Mouse (Mus musculus): ENCODE measurements around the gene Pla2g2d.

Gene Pla2g2d

DNA sequence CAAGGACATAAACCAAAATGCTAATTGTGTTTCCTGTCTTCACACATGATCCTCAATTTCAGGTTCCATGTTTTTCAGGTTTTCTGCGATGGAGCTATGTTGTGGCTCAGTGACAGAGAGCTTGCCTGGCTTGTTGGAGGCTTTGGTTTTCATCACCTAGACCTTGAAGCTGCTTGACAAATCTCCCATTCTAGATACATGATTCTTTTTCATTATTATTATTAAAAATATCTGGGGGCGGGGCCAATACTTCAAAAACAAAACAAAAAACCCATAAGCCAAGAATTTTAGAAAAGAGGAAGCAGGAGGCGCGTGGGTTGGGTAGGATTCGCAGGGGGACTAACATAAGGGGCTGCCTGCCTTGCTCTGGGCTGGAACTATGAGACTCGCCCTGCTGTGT lies at the start of gene Pla2g2d:
Gene Pla2g2d, plus strand, starts transcription at position 301 of the 400 bp plus-strand sequence.
- in situ Hi-C loops (cut with MboI, MseI), result no loop called here

DNA sequence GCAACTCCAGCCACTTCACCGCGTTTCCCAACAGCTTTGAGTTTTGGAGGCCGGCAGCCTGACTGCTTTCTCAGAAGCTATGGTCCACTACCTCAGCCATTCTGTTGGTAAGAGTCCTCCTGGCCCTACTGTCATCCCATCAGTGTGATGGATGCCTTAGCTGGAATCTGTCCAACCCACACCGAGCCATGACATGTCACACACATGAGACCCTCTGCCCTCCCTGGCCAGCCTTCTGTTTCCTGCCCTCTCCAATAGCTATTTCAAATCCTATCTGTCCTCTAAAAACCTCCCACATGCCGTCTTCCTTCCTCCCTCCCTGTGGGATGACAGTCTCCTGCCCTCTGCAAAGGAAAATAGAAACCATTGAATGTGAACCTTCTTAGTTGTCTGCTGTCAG lies 49.8 kb upstream of the Pla2g2d start:
- in situ Hi-C loops (cut with MboI, MseI), result no loop called here

DNA sequence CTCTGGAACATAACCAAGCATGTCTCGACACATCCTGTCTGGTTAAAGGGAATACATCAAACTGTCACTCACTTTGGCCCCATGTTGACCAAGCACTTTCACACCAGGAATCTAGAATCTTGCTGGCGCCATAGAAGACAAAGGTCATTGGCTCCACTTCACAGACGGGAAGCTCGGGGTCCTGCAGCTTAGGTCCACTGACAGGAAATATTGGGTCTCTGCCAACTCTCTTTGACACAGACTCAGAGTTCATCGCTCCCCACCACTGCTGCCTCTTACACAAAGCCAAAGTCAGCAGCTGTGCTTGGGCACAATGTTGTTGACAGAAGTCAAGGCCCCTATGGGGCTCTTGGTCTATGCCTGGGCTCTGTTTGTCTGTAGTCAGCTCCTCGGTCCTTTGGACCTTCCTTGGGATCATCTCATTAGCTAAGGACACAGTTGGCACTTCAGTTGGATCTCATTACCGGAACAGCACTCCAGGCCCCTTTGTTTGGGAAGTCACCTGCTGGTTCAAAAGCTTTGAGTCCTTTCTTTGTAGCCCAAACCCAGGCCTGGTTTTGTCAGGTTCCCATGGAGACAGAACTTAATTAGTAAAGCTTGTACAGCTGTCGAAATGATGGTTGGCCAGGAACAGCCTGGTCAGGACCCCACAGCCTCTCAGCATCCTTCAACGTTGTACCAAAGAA lies 46.4 kb upstream of the Pla2g2d start:
- in situ Hi-C loops (cut with MboI, MseI), result no loop called here

DNA sequence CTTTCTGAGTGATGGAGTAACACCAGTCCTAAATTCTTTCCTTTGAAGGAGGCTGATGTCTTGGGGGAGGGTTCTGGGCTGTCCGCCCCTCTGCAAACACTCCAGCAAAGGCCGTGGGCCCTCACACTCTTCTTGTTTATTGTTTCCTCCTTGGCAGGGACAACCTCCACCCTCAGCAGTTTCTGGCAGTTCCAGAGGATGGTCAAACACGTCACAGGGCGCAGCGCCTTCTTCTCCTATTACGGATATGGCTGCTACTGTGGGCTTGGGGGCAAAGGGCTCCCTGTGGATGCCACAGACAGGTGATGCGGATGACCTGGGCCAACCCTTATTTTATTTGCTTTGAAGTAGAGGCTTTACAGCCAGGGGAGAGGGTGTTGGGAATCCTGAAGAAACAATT lies 41.4 kb upstream of the Pla2g2d start:
- in situ Hi-C loops (cut with MboI, MseI), result no loop called here

DNA sequence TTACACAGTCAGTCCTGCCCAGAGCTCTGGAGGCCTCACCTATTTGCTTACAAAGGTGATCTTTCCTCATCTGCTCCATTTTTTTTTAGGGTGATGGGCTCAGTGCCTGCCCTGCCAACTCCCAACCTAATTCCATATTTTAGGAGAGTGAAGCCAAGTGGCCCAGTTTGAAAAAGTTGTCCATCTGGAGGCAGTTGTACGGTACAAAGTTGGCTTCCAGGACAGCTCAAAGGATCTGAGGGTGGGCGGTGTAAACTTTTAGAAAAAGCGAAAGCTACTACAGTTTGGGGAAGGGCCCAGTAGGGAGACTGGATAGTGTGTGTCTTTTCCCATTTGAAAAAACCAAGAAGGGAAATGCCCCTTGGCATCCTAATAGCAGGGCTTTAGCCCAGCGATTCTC lies 40.7 kb upstream of the Pla2g2d start:
- in situ Hi-C loops (cut with MboI, MseI), result no loop called here

DNA sequence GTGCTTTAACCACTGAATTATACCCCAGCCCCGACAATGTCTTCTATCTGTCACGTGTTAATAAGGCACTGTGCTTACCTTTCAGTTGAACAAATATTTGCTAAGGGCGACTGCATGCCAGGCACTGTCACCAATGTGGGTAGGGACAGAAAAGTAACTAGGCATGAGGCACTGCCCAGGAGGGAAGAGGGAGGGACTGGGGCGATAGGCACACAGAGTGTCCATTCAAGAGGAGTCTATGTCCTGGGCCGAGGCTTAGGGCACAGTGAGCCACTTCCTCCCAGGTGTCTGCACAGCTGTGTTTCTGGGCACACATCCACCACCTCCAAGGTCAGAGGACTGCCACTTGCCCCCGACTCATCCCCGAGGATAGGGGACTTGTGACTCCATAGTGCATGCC lies 38.5 kb upstream of the Pla2g2d start, which contains the start of gene Ubxn10:
Gene Ubxn10, minus strand, starts transcription at position 137 of the 400 bp plus-strand sequence.
- in situ Hi-C loops (cut with MboI, MseI), result no loop called here

DNA sequence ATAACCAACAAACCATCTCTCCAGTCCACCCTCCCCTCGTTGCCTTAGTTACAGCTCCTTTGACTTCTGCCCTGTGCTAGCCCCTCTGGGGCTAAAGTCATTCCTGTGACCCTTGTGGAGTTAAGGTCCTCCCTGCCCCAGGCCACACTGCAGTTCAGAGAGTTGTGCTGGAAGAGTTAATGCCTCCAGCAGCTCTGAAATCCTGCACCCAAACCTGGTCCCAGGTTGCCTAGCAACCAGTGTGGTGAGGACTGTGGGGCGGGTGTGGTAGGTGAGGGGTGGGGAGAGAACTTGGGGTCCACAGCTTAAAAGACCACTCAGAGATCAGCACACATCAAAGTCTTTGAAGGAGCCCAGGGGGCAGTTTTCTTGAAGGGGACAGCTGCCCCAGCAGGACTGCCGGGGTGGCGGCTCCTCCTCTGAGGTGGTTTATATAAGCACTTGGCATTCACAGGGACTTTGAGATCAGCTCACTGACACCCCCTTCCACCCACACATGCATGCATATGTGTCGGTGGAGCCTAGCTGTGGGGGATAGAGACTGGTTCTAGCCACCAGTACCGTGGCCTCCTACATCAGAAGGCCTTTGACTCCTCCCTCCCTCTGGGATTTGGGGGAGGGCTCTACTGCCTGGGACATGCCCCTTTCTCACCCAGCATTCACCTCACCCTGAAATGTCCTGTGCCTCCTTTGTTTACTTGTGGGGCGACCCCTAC lies 36.2 kb upstream of the Pla2g2d start:
- in situ Hi-C loops (cut with MboI, MseI), result no loop called here

DNA sequence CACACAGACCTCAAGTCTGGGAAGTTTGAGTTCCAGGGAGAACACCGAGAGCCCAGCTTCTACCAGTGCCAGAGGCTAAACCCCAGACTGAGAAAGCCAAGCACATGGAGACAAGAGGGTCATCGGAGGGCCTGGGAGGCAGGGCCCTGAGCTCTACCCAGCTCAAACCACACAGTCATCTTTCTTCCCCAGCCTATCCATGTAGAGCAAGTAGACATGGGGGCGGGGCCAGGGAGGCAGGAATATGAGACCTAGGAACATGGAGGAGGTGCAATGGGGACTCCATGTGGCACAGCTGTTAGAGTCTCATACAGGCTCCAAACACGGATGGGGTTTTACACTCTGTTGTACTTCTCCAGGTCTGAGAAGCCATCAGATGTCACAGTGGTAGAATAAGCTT lies 29.7 kb upstream of the Pla2g2d start:
- in situ Hi-C loops (cut with MboI, MseI), result loop anchor here (5.0 kb wide), 1 partner anchor 106 kb away; no protein-coding TSS in a partner anchor

DNA sequence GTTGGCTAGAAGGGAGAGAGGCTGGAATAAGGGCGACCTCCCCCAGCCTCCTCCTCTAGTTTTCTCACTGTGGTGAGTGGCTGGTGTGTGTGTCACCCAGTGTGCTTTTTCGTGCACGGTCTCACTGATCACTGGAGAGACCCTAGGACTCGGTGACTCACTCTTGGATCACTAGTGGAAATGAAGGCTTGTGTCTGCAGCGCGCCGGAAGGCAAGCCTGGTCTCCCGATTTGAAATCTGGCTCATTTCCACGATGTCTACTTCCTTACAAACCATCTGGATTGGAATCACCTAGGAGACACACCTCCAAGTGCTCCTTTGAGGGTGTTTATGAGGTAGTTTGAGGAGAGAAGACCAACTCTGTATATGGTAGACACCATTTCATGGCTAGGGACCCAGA lies 28.7 kb upstream of the Pla2g2d start:
- in situ Hi-C loops (cut with MboI, MseI), result loop anchor here (5.0 kb wide), 1 partner anchor 105 kb away; no protein-coding TSS in a partner anchor

DNA sequence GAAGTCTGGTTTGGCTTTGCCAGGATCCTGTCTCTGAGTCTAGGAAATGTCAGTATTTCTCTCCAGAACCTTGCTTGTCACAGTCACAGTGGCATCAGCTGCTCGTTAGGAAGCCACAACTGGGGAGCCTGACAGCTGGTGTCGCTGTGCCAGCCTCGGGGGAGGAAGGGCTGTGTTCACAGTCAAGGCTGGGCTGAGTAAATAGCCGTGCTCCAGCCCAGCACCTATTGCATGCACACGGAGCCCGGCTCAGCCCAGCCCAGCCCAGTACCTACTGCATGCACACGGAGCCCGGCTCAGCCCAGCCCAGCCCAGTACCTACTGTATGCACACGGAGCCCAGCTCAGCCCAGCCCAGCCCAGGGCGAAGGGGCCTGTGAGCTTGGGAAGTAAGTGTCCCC lies 27.7 kb upstream of the Pla2g2d start:
- in situ Hi-C loops (cut with MboI, MseI), result loop anchor here (5.0 kb wide), 1 partner anchor 104 kb away; no protein-coding TSS in a partner anchor

DNA sequence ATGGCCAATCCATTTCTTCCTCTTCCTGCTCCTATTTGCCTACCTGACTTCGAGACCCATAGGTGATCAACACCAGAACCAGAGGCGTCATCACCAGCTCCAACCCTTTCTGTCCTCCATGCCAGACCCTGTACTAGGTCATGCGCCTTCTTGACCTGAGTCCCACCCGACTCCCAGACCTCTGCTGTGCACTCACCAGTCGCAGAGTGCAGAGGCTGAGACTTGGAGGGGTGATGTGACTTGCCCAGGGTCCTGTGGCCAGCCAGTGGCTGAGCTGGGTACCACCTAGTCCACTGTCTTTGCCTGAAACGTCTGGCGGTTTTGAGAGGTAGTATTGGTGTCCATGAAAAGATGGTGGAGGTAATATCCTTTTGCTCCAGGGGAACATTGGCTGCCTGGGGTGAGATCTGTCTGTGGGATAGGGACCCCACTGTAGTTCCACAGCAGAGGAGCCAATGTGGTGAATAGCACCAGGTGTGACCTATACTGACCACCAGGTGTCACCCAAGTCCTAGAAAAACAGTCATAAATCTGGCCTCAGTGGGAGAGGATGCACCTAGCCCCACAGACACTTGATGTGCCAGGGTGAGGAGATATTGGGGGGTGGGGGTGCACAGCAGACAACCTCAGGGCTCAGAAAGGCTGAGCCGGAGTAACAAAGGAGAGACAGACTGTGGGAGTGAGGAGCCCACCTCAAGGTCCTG lies 27.0 kb upstream of the Pla2g2d start:
- in situ Hi-C loops (cut with MboI, MseI), result loop anchor here (5.0 kb wide), 1 partner anchor 104 kb away; no protein-coding TSS in a partner anchor

DNA sequence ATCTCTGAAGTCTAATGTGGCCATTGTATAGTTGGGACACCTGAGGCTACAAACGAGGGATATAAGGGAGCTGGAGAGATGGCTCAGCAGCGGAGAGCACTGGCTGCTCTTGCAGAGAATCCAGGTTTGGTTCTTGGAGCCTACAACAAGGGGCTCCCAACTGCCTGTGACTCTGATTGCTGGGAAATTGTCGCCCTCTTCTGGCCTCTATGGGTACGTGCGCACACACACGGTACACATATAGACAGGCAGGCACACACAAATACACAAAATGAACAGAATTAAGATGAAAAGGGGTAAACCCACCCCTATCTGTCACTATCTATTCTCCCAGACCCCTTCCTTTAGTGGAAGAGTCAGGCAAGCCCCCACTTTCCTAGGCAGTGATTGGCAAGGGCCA lies 22.9 kb upstream of the Pla2g2d start:
- in situ Hi-C loops (cut with MboI, MseI), result no loop called here

DNA sequence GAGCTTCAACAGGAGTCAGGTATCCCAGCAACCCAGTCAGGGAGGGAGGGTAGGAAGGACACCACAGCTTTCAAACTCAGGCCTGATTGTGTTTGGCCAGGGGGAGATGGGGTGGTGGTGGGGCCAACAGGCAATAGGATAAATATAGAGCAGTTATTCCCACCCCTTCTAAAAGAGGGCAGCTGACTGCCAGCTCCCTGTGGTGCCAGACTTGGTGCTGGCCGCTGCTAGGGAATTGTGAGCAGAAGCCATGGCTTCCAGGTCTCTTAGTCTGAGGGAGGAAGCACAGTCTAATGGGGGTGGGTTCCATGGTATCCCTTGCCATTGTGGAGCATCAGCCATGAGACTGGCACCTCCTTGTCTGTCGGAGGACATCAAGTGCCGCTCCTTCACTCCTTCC lies 21.9 kb upstream of the Pla2g2d start:
- in situ Hi-C loops (cut with MboI, MseI), result no loop called here

DNA sequence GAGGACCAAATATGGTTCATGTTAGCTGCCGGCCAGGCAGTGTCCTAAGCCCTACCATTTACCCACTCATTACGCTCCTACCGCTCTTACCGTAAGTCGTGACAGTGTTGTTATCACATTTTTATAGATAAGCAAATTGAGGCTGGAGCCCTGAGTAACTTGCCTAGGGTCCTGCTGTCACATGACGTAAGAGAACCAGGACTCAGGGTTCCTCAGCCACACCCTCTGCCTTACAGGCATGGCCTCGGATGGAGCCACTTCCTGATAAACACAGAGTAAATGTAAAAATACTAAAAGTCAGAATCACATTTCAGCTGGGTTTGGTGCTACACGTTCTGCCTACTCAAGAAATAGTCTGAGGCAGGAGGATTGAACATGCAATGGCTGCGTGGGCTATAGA lies 21.1 kb upstream of the Pla2g2d start:
- in situ Hi-C loops (cut with MboI, MseI), result no loop called here

DNA sequence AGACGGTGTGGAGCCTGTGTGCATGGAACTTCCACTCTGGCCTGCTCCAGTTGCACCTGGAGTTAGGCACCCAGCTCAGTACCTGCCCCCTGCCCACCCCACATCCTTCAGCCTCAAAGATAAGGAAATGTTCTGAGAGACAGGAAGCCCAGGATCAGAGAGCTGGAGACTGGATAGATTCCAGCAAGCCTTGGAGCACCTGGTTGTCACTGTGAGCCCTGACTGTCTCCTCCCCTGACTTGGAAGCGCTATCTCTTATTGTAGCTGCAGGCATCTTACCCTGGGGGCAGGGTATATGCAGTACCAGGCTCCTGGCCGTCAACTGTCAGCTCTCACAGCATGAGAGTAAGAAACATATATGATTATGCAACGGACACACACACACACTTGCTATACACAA lies 20.1 kb upstream of the Pla2g2d start:
- in situ Hi-C loops (cut with MboI, MseI), result no loop called here

DNA sequence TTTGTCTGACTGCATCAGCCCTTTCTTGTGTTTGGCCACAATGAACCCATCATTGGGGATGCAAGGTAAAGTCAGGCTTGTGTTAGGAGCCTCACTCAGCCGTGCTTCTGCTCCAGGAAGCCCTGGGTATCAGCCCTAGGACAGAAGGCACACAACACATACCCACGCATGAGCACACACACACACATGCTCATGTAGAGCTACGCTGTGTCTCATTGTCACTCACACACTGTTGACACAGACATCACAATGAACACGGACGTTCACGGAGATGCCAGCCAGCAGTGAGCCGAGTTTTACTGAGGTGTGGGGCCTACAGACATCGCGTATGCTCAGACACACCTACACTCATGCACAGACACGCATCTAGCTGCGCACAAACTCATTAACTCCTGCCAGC lies 19.6 kb upstream of the Pla2g2d start:
- in situ Hi-C loops (cut with MboI, MseI), result no loop called here

DNA sequence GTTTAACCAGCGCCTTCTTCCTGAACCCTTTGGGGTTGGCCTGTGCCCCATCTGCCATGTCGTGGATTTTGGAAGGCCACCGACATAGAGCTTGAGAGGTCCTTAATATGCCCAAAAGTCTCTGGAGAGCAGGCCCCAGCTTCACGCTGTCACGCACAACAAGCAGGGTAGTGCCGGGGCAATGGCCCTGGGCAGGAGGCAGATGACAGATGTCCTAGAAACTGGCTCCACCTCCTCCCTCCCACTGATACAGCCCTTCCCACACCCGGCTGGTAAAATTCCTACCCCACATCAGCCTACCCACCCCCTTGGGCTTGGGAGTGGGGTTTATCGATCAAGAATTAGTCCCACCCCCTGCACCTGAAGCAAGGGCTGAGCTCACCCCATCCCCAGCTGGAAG lies 18.1 kb upstream of the Pla2g2d start, which contains the start of gene Pla2g2f:
Gene Pla2g2f, minus strand, starts transcription at position 211 of the 400 bp plus-strand sequence.
- in situ Hi-C loops (cut with MboI, MseI), result no loop called here

DNA sequence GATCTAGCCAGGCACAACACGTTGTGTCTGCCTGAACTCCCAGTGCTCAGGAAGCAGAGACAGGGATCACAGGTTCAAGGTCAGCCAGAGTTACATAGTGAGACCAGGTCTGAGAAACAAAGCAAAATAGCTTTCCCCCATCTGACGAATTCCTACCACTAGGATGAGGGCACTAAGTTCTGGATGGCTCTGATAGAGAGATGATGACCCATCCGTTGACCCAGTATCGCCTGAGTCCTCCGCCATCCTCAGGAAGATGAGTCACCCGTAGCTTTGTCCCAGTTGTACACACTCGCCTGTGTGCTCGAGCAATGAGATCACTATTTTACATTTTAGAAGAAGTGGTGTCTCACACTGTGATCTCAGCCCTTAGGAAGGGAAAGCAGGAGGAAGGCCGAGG lies 13.3 kb upstream of the Pla2g2d start:
- in situ Hi-C loops (cut with MboI, MseI), result no loop called here

DNA sequence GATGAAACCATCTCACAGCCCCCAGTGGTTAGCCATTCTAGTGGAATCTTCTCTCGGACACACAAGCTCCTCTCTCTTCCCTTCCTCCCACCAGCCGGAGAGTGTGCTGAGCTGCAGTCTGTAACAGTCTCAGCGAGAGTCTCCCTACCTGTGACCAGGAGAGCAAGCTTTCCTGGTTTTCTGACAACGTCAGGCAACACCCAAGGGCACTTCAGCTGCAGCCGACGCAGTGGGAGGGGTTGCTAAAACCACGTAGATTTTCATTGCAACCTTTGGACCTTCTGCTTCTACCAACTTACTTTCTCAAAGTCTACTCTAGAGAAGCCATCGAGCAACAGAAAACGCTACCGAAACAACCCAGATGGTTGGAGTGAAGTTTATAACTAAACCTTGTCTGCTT lies 3.6 kb upstream of the Pla2g2d start:
- in situ Hi-C loops (cut with MboI, MseI), result no loop called here

DNA sequence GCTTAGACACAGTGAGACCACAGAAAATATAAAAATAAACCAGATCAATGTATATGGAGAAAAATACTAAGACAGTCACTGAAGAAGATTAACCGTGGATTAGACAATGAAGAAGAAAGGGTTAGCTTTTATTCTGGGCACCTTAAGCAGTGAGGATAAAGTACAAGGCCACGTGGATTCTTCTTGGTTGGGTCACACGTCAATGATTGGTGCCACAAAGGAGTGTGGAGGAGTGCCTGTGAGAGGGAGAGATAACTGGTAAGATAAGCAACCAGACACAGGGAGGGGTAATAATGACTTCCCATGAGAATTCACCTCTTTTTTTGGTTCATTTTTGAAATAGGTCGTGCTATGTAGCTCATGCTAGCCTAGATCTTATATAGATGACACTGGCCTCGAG lies 3.1 kb upstream of the Pla2g2d start:
- in situ Hi-C loops (cut with MboI, MseI), result no loop called here

DNA sequence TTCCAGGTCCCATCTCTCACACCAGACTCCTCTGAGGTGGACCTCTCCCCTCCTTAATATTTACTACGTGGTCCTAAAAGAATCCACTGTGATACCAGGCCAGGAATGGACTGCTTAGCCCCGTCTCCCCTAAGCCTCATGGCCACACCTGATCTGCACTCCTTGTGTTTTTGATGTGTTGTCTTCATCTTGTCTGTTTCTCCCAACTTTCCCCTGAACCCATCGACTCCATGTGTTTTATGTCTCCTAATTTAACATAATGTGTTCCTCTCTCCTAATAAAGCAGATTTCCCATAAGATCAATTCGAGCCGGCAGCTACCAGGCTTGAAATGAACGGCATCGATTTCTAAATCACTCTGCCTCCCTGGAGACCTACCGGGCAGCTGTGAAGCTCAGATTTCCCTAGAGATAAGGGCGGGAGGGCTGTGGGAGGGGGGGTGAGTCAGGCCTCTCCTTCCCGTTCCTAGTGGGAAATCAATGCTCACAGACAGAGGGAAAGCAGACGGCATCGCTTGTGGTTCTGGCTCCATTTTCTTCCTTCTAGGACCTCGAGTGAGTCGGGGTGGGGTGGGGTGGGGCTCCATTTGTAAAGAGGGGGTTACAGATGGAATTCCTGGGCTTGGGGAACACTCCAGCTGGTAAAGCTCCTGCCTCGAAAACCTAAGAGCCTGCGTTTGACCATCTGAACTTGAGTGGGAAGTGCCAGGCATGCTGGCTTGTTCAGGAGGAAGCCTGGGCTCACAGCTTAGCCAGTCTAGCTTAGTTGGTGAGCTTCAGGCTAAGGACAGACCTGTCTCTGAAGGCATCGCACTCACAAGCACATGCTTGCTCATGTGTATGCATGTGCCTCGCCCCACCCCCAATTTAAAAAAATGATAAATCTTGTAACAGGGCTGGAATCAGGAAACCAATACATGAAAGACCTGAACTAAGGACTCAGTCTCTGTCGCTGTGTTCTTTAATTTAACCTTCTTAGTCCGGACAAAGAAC lies 2.2 kb downstream of the Pla2g2d start:
- in situ Hi-C loops (cut with MboI, MseI), result no loop called here
